Mouse (Mus musculus): ENCODE data around the gene Gm5483.

- TF ChIP-seq CTCF (IDR thresholded peaks at IDR 0.05): no peak
- TF ChIP-seq POLR2A (IDR thresholded peaks at IDR 0.05; ENCODE audit: insufficient read depth, low read depth, low read length): no peak
- no peak for TF ChIP-seq EP300 (IDR thresholded peaks at IDR 0.05; ENCODE audit: insufficient read depth, low read depth, low read length)
These were observed 15.2 kb downstream of the Gm5483 start for GRCm38 (mm10) chr16:36199226-36199625.

Measured in heart, adult 2 months (tissue).